Mouse (Mus musculus) thymus, adult 2 months (tissue): ENCODE data around the gene Fshr.

Experiments
- CTCF ChIP-seq: fragments of 200-500 bp; IDR thresholded peaks from 2 replicates; pipeline ENCODE4 v1.5.1; 2012; ENCODE audit warnings: mild to moderate bottlenecking, control low read depth, low read length, moderate library complexity, borderline replicate concordance; ENCODE audit not compliant: control insufficient read depth, poor library complexity, insufficient read depth; ENCODE audit errors: extremely low read depth
- POLR2A ChIP-seq: fragments of 200-500 bp; IDR thresholded peaks from 2 replicates; pipeline ENCODE4 v1.6.1; 2012; ENCODE audit warnings: mild to moderate bottlenecking, low read length, control low read depth, moderate library complexity; ENCODE audit not compliant: control insufficient read depth, poor library complexity, insufficient read depth; ENCODE audit errors: extremely low read depth

DNA sequence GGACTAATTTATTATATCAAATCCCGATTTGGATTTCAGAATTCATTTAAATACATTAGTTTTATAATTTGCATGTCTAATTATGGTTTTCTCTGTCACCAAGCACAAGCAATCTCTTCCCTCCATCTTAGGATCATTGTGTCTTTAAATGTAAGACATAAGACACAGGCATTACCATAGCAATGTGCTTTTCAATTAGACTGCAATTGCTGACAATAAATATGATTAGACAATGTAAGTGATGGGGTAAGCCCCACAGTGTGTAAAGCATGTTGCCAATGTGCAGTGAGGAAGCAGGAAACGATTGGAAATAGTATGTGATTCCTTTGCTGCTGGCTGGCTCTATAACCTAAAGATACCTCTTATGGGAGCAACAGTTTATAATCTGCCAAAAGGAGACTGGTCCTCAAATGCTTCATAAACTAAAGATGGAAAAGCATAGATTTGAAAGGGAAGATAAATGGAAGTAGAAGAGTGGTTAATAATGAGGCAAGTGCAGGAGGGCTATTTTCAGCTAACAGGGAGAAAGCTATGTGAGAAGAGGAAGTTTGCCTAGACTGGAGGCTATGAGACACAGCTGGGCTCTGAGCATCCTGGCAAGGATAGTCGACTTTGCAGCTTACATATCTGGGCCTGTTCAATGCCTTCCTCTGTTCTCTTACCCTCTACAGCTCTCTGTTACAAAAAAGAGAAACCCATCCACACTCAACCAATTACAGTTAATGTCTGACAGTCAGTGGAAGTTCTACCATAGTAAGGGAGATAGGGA lies 136.0 kb downstream of the Fshr start:
- TF ChIP-seq CTCF (no peak), POLR2A (no peak)
